Mouse (Mus musculus): ENCODE data around the gene Vmp1.

DNA sequence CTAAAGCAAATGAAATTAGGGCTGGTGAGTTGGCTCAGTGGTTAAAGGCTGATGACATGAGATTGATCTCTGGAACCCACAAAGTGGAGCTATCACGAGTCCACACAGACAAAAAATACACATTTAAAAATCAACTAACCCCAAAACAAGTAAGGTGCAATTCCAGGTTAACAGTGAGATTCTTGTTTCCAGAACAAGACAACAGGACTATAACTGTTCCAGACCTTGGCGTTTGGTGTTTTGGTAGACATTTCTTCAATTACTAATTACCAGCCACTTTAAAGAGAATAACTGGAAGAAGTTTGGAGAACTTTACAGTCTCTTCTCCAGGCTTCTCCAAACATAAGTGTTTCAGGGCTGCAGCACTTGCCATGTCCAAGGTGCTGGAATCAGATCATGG is 8.9 kb upstream of the Vmp1 start:
- TF ChIP-seq POLR2A (IDR thresholded peaks at IDR 0.05; ENCODE audit: borderline replicate concordance, extremely low read depth, low read depth, low read length) (no peak), CTCF (IDR thresholded peaks at IDR 0.05; ENCODE audit: insufficient read depth, low read length) (no peak)

Measured in lung, adult 2 months (tissue).